Mouse (Mus musculus) spleen, adult 12 weeks (tissue): Measurements from ENCODE around the gene Lrrc27.

ENCODE experiments used
- DNase-seq: peaks from one replicate; pipeline ENCODE4 v3.0.0; 2022; ENCODE audit warnings: low spot score

The Lrrc27 gene

DNA sequence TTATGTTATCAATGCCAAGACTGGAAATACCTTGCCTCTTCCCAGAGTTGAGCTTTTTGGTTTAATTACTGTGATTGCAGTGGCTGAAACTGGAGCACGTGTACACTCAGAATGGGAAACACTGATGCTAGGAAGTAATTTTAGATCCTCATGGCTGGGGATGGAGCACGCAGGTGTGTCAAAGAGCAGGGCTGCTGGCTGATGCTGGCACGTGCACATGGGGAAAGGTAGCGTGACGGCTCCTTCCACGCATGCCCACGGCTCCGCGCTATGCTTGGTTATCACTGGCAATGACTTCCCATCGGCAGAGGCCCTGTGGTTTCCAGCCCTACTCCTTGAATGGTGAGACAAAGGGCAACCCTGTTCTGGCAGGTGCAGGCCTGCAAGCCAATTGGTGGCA, 63.4 kb downstream of the Lrrc27 start:
- DNase-seq = no peak

DNA sequence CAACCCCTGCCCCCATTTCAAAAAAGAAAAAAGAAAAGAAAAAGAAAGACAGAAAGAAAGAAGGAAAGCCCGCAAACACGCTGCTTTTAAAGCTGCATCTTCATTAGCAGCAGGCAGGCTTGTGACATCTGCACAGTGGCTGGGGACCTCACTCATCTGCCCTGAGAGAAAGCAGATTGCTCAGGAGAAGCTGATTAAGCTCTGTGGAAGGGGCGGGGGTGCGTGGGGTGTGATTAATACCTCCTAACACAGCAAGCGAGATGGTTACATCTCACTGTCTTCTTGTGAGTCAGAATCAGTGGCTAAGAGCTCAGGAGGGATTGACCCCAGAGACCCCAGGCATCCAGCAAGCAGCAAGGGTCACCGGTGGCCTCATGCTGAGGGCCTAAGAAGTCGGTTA, 64.7 kb downstream of the Lrrc27 start:
- no peak for DNase-seq

DNA sequence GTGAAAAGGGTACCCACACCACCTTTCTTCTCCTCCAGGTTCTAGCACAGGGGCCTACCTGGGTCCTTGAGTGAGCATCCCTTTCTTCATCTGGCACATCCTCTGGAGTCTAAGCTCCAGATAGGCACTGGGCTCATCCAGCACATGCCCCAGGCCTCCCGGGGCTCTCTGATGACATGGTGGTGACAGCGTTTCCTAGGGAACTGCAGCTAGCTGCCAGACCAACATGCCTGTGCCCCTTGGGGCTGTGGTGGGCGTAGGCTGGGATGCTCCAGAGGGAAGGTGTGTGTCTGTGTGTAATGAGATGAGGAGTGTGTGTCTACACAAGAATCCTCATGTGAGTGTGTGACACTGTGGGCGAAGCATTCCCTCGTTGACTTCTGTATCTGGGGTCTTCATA, 66.8 kb downstream of the Lrrc27 start:
- no peak for DNase-seq

DNA sequence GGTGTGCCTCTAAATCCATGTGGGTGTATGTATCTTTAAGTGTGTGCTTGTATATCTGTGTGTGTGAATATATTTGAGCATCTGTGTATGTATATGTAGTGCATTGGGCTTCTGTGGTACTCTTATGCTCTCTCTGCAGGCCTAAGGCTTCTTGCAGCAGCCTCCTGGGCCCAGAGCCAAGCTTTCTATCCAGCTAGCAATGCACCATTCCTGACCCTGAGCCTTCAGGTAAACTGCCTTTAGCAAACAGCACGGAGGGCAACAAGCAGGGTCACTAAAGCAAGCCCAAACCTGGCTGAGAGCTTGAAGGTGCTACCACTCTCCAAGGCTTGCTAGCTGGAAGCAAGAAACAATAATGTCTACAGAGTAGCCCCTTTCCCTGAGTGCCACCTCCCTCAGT, 67.3 kb downstream of the Lrrc27 start:
- DNase-seq = no peak

DNA sequence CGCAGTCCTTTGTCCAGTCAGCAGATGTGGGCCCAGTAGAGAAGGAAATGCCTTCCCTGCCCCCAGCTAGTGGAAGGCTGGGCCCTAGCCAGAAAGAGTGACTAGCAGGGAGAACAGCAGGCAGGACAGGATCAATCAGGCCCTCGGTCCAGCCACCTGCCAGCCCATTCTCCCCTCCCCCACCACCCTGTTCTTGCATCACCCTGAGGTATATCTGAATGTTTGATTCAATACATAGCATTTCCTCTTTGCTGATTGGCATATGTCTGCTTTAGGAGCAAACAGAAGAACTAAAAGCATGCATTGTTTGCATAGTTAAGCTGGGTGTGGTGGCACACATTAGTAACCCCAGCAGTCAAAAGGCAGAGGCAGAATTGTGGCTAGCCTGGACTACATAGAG, 68.4 kb downstream of the Lrrc27 start:
- DNase-seq = no peak

DNA sequence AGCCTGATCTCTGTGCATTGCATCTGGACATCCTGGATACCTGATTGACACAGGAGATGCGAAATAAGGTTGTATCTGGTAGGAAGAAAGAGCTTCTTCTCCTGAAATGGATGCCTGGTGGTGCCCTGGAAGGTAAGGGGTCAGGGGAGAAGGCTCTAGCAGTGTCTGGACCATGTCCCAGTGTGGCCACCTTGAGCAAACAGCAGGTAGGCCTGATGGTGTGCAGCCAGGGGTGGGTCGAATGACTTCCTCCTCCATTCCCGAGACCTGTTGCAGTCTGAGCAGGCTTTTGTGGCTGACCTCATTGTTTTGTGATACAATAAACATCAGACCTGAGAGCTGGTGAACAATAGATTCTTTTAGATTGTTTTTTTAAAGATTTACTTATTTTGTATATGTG, 69.2 kb downstream of the Lrrc27 start:
- no peak for DNase-seq

DNA sequence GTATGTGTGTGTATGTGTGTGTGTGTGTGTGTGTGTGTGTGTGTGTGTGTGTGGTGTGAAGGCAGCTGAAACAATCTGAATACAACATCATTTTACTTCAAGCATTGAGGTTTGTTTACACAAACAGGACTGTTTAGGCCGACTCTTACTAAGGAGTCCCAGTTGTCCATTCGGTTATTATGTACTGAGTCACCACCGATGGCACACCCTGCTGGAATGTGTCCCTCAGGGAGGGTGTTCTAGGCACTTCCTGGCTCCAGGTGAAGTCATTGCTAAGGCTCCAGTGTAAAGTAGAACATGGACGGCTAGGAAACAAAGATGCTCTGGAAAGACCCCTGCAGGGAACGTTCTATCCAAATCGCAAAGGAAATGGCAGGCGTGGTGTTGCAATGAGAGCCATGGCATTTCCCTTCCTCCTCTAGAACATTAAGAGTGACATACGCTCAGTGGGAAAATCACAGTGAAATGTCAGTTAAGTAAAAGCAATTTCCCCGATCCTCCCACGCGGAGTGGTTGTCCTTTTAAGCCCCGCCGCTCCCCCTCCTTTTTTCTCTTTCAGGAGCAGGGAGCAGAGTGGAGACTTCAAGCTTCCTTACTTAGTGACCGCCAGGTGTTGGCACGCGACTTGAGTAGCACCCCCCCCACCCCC, 72.6 kb downstream of the Lrrc27 start:
- no peak for DNase-seq

DNA sequence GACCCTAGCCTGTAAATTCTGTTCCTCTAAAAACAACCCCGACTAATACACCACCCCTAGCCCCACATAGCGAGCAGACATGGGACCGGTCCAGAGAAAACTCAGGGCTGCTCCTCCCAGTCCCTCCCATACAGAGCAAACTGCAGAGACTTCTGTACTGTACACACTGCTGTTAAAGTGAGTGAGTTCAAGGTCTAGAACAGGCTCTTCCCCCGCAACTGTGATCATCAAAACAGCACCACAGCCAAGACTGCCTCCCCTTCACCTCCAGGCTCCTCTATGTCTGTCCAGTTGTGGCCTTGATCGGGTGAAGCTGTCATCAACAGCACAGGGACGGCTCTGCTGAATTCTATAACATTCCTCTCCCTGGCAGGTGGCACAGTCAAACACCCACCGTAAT, 75.8 kb downstream of the Lrrc27 start:
- no peak for DNase-seq
